Mouse (Mus musculus) midbrain, embryonic 14.5 days (tissue): ENCODE data around the gene Pfas. TPM values are rescaled to one million over a fixed set of nuclear protein-coding genes. Genes with fewer than 3 reads are reported as not detected.

Source experiments
- microRNA-seq: library from miRNA; unstranded; fragments of <30 nt; microRNA quantifications from one replicate; pipeline ENCODE4, GENCODE M21; 2016
- polyA plus RNA-seq: library from polyadenylated mRNA; unstranded; fragments of >200 nt; fragmentation: Nextera tagmentation; extraction: Ambion mirVana; gene quantifications from 2 replicates; pipeline ENCODE4 v1.2.1, GENCODE M21; 2014

Gene Pfas
- polyA plus RNA-seq, 1 experiment from 2014 or later = 16.5 TPM

Small RNA genes within 50 kb of the gene (microRNA-seq; reads per million reads assigned to microRNA genes)
- gene Mir3062 = 9.7 reads per million, percentile 34 among the genes with 10 or more reads in this experiment

Other genes with a start within 250 kb of the Pfas start
- gene Ndel1, start 136.6 kb downstream of the Pfas start, polyA plus RNA-seq = 67.4 and 86.3 TPM in 2 replicates
- gene Rnf222, start 119.9 kb downstream of the Pfas start, polyA plus RNA-seq = not detected in 2 replicates
- 670 and 732 TPM in 2 replicates for gene Rpl26, start 106.9 kb downstream of the Pfas start, polyA plus RNA-seq
- 0.53 and 1.1 TPM in 2 replicates for gene Odf4, start 81.4 kb downstream of the Pfas start, polyA plus RNA-seq
- gene Arhgef15, start 51.0 kb downstream of the Pfas start, polyA plus RNA-seq = 19.3 and 19.5 TPM in 2 replicates
- 1.1 and 1.9 TPM in 2 replicates for gene Slc25a35, start 40.3 kb downstream of the Pfas start, polyA plus RNA-seq
- 22.1 and 22.4 TPM in 2 replicates for gene Rangrf, start 33.3 kb downstream of the Pfas start, polyA plus RNA-seq
- 55.8 and 56.1 TPM in 2 replicates for gene Ctc1, start 7.5 kb upstream of the Pfas start, polyA plus RNA-seq
- 14.6 and 29.6 TPM in 2 replicates for gene Aurkb, start 37.2 kb upstream of the Pfas start, polyA plus RNA-seq
- 17.3 and 20.1 TPM in 2 replicates for gene Borcs6, start 51.3 kb upstream of the Pfas start, polyA plus RNA-seq
- 28.0 and 36.5 TPM in 2 replicates for gene Tmem107, start 62.3 kb upstream of the Pfas start, polyA plus RNA-seq
- gene Vamp2, start 80.0 kb upstream of the Pfas start, polyA plus RNA-seq = 258 and 260 TPM in 2 replicates
- gene Per1, start 86.8 kb upstream of the Pfas start, polyA plus RNA-seq = 9.3 and 13.1 TPM in 2 replicates
- 0.26 and 0.78 TPM in 2 replicates for gene Hes7, start 111.9 kb upstream of the Pfas start, polyA plus RNA-seq
- gene 9130213A22Rik, start 114.1 kb upstream of the Pfas start, polyA plus RNA-seq = 0.22 and 0.23 TPM in 2 replicates
- 2.8 and 3.2 TPM in 2 replicates for gene Aloxe3, start 117.4 kb upstream of the Pfas start, polyA plus RNA-seq
- gene Alox12b, start 148.5 kb upstream of the Pfas start, polyA plus RNA-seq = 0.08 and 0.22 TPM in 2 replicates
- gene Alox8, start 189.4 kb upstream of the Pfas start, polyA plus RNA-seq = 0.17 and 0.26 TPM in 2 replicates
- gene Gucy2e, start 228.6 kb upstream of the Pfas start, polyA plus RNA-seq = 0.37 and 0.49 TPM in 2 replicates